Mouse (Mus musculus) embryonic fibroblast, embryonic 13.5 days (primary cell): ENCODE data around the gene Med28. TPM values are rescaled to one million over a fixed set of nuclear protein-coding genes. Genes with fewer than 3 reads are reported as not detected.

ENCODE experiments used
- H3K27ac ChIP-seq: 2 replicates; pipeline ENCODE4 v1.5.1; 2012; ENCODE audit warnings: low read length, control low read depth, inconsistent platforms; ENCODE audit not compliant: insufficient read depth
- H3K4me1 ChIP-seq: 2 replicates; pipeline ENCODE4 v1.6.1; 2011; ENCODE audit warnings: low read length; ENCODE audit not compliant: control insufficient read depth, insufficient read depth
- H3K4me3 ChIP-seq: 2 replicates; pipeline ENCODE4 v1.5.1; 2011; ENCODE audit warnings: mild to moderate bottlenecking, control low read depth, low read length; ENCODE audit not compliant: insufficient read depth
- CTCF ChIP-seq: IDR thresholded peaks from 2 replicates; pipeline ENCODE4 v1.5.1; 2011; ENCODE audit warnings: mild to moderate bottlenecking, control low read depth, low read length, moderate library complexity, borderline replicate concordance; ENCODE audit not compliant: insufficient read depth
- POLR2A ChIP-seq: IDR thresholded peaks from 2 replicates; pipeline ENCODE4 v1.6.1; 2011; ENCODE audit warnings: low read depth, mild to moderate bottlenecking, control low read depth, low read length, moderate library complexity
- polyA plus RNA-seq: library from polyadenylated mRNA; stranded (reverse); fragments of >200 nt; gene quantifications from 2 replicates; pipeline ENCODE4 v1.2.4, GENCODE M21; 2011; ENCODE audit warnings: low read depth; ENCODE audit not compliant: missing spikeins, insufficient read length

Med28 gene
- polyA plus RNA-seq, 1 experiment = 98.0 TPM

DNA sequence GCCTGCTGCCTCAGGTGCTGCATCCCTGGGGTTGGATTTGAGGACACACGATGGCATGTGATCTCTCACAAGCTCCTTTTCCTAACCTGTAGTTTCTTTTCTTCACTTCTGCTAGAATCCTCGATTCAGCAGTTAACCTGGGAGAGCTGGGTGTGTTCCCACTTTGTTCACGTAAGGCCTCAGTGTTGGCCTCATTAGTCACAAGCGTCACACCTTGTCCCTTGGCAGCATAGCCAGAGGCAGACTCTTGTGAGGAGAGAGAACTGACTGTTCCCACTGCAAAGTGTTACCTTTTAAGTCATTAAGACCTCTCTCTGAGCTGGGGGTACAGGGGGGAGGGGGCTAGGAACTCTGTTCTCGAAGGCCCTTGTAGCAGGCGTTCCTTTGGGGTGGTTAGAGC, 7.1 kb upstream of the Med28 start:
- no peak overlapping the region for H3K4me3 ChIP-seq
- no peaks in the 10 kb centered on the region for H3K4me1 ChIP-seq
- H3K27ac ChIP-seq = no peak overlapping the region
- TF ChIP-seq CTCF (no peak), POLR2A (no peak)

DNA sequence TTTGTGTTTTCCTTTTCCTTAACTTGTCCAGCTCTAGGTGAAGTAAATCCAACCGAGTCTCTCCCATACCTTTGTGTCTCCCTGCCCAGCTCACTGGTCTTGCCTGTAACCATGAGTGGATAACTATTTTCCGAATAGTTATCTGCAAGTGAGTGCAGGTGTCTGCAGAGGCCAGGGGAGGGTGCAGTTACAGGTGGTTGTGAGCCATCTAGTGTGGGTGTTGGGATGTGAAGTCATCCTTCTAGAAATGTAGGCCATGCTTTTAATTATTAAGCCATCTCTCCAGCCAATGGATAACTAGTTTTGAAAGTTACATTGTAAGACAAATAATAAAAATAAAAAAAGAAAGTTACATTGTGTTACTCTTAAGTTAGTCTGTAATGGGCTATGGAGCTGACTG, 6.5 kb upstream of the Med28 start:
- no peaks in the 10 kb centered on the region for H3K4me1 ChIP-seq
- TF ChIP-seq CTCF (no peak), POLR2A (no peak)

DNA sequence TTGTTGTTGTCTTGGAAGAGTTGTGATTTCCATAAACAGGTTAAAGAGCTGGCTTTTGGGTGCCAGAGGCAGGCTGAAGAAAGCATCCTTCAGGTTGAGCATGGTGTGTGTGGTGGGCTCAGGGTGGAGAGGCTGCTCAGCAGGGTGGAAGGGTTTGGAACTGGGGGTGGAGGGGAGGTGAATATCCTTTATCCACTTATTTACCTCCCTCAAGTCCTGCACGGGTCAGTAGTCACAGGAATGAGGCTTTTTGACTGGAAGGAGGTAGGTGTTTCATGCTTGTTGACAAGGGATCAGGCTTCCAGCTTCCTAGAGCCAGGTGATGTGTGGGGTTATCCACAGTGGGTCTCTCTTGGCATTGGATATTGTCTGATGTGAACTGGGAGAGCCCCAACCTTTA, 5.4 kb upstream of the Med28 start:
- Histone ChIP-seq H3K4me1 (no peaks in the 10 kb centered on the region), H3K4me3 (no peak overlapping the region), H3K27ac (no peak overlapping the region)
- no peak for TF ChIP-seq POLR2A
- TF ChIP-seq CTCF = no peak

More for the DNA sequence above, 6.5 kb upstream of the Med28 start:
- Histone ChIP-seq H3K4me3 (no peak overlapping the region), H3K27ac (no peak overlapping the region)

DNA sequence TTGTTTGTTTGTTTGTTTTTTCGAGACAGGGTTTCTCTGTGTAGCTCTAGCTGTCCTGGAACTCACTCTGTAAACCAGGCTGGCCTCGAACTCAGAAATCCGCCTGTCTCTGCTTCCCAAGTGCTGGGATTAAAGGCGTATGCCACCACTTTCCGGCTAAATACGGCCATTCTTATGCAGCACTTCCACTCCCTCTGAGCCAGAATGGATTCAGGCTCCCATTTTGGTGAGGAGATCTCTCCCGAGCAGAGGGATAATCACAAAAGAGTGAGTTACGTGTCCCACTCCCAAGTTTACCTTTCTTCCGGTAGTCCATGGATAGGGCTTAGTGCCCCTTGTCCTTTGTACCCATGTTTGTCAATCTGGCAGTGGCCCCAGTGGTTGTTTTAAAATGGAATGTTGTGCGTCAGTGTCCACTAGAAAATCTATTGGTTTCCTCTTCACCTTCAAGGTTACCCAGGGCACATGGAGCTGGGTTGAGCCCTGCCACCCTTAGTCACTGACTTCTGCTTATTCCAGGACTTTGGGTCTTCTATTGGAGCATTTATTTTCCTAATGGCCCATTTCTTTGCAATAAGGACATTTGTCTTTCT, 4.8 kb upstream of the Med28 start:
- no peak overlapping the region for H3K4me3 ChIP-seq
- no peaks in the 10 kb centered on the region for H3K4me1 ChIP-seq
- TF ChIP-seq CTCF (no peak), POLR2A (no peak)
- no peak overlapping the region for H3K27ac ChIP-seq

DNA sequence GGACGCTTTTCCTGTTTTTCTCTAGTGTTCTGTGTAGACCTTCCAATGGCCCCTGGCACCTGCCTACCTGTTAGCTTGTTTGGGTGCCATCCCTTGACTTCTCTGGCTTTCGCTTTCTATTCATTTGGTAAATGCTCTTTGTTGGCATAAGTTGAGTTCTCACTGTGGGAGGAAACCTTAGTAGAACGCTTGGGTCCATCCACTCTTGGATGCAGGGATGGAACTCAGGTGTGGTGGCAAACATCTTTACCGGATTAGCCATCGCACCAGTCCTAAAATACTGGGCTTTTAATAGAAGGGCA, 731 bp downstream of the Med28 start:
- H3K4me3 ChIP-seq = peak overlapping the region; percentile 99
- TF ChIP-seq CTCF = no peak
- no peak for TF ChIP-seq POLR2A
- peaks cover 3% of the 10 kb centered on the region; the same call in 1 of the 2 replicates for H3K4me1 ChIP-seq
- H3K27ac ChIP-seq = no peak overlapping the region

DNA sequence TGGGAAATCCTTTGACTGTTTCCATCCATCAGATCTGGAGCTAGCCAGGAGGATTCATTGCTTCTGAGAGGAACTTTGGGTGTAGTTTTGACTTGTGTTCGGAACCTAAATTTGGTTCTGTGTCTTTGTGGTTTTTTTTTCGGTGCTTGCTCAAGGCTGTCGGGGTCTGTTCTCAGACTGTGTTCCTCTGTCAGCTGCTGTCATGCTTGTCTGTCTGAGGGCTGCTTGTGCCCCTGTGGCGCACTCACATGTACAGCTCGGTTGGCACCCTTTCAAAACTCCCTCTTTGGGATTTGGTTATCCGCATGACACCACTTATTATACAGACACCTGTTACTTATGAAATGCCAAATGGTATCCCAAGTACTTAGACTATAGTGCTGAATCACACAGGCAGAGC, 1.6 kb downstream of the Med28 start:
- H3K27ac ChIP-seq = no peak overlapping the region
- no peak for TF ChIP-seq CTCF
- TF ChIP-seq POLR2A = no peak
- H3K4me3 ChIP-seq = peak overlapping the region; percentile 99
- peaks cover 3% of the 10 kb centered on the region; the same call in 1 of the 2 replicates for H3K4me1 ChIP-seq

DNA sequence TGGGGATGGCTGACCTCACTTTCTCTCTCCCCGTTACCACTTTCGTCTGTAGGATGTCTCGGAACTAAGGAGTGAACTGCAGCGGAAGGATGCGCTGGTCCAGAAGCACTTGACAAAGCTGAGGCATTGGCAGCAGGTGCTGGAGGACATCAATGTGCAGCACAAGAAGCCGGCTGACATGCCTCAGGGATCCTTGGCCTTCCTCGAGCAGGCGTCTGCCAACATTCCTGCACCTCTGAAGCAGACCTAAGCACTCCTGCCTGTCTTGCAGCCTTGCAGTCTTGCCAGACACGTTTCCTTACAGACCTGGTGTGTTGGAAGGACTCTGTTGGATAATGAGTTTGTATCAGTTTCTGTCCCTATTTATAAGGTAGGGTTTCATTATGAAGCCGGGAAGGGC, 5.1 kb downstream of the Med28 start:
- TF ChIP-seq POLR2A = no peak
- no peak for TF ChIP-seq CTCF
- H3K4me1 ChIP-seq = peaks cover 3% of the 10 kb centered on the region; the same call in 1 of the 2 replicates

DNA sequence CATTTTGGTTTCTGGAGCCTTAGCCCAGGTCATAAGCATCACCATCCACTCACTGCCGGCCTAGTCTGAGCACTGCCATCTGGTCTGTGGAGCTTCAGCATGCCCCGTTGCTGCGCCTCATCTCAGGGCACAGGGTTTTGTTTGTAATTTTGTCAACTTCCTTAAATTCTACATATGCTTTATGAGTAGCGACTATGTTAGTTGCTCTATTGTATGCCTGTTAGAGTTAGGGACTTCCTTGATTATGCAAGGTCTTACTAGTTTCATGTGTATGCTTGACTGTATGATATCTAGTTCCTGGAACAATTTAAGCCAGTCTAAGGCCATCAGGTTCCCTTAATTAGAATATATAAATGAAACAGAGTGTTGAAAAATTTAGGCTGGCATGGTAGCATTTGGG, 6.3 kb downstream of the Med28 start:
- TF ChIP-seq CTCF (no peak), POLR2A (no peak)

More for the DNA sequence above, 5.1 kb downstream of the Med28 start:
- no peak overlapping the region for H3K27ac ChIP-seq
- H3K4me3 ChIP-seq = no peak overlapping the region

DNA sequence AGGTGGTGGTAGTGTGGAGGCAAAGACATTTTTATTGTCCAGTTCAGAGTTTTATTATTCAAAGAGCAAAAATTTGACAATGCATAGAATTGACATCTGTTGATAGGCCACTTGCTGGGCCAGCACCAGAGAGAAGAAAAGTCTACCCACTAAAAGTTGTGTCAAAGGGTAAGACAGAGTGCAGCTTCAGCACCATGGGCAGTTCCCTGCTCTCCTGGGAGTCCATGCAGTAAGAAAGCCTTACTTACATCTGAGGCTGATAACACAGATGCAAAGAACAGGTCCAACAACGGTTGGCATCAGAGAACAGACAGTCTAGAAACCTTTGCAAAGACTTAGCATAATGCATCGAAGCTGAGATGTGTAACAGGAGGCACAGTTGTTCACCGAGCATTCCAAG, 9.7 kb downstream of the Med28 start:
- TF ChIP-seq CTCF (no peak), POLR2A (no peak)
- no peak overlapping the region for H3K27ac ChIP-seq
- H3K4me1 ChIP-seq = no peaks in the 10 kb centered on the region
- no peak overlapping the region for H3K4me3 ChIP-seq

More for the DNA sequence above, 6.3 kb downstream of the Med28 start:
- Histone ChIP-seq H3K4me1 (peaks cover 3% of the 10 kb centered on the region; the same call in 1 of the 2 replicates), H3K4me3 (no peak overlapping the region), H3K27ac (no peak overlapping the region)

DNA sequence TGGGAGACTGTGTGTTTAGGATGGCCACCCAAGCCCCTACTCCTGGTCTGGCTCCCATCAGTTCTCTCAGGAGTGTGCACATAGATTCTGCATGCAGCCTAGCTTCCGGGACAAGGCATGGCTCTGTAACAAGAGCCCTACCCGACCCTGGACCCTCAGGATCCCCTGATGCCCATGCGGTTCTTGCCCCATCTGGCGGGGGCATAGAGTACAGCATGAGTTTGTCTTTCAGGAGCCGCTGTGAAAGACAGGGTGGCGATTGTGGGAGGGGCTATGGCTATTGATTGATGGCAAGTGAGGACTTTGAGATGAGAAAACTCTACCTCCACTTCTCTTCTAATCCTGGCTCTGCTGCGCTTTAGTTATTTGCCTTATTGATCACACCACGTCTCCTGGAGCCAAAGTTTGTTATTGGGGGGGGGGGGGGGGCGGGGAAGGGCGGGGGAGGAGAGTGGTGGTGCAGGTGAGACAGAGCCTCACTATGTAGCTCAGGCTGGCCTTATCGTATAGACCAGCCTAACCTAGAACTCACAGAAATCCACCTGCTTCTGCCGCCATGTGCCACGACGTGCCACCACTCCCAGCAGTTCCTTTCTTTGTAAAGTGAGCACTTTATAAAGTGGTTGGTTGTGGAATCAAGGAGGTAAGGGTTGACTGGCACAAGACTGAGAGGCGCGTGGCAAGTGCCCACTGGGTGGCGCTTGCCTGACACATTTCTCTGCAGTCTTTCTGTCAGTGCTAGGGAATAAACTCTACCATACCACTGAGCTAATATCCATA, 14.5 kb downstream of the Med28 start:
- no peaks in the 10 kb centered on the region for H3K4me1 ChIP-seq
- no peak overlapping the region for H3K27ac ChIP-seq
- TF ChIP-seq POLR2A (no peak), CTCF (peak; percentile 33; the same call in 1 of the 2 replicates)
- no peak overlapping the region for H3K4me3 ChIP-seq

DNA sequence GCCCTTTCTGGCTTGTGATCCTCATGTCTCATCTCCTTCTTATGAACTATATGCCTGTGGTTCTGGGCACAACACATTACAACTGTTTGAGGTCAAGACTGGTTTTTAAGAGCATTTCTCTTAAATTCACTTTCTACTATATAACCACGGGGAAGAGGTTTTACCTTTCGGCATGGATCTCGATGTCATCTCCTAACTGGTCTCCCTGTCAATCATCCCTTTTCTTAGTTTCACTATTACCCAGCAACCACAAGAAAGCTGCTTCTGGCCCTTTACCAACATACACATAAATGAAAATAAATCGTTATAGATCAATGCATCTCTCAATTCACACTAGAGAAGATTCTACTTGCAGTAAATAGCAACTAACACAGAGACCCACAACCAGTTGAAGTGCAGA, 15.1 kb downstream of the Med28 start:
- Histone ChIP-seq H3K4me3 (no peak overlapping the region), H3K27ac (no peak overlapping the region), H3K4me1 (no peaks in the 10 kb centered on the region)
- no peak for TF ChIP-seq CTCF
- no peak for TF ChIP-seq POLR2A
